Mouse (Mus musculus) thymus, postnatal 36 days (tissue): ENCODE results near the gene Mt4.
"Not testable (repeated sequence)": the region's sequence is repeated elsewhere in the genome, so short reads cannot be mapped to it uniquely, and the experiment has no call there.

ENCODE experiments used
- DNase-seq, 2 experiments: peaks; one replicate each; pipeline ENCODE4 v3.0.0; 2022; ENCODE audit warnings: mixed read lengths in 2 of 2

Mt4 gene

GRCm38 (mm10) chr8:94136933-94137332 is at the start of gene Mt4:
TSS of gene Mt4 (plus strand) at chr8:94137197.
- DNase-seq: no peak

GRCm38 (mm10) chr8:94087964-94088363 is 49.0 kb upstream of the Mt4 start:
- DNase-seq: no peak

GRCm38 (mm10) chr8:94089715-94090114 is 47.3 kb upstream of the Mt4 start:
- DNase-seq: no peak

GRCm38 (mm10) chr8:94092848-94093247 is 44.1 kb upstream of the Mt4 start:
- no peak for DNase-seq

GRCm38 (mm10) chr8:94094281-94094680 is 42.7 kb upstream of the Mt4 start:
- DNase-seq: no peak

- peak; percentile 97 to 99 for DNase-seq
Measured at GRCm38 (mm10) chr8:94098081-94098974, 38.7 kb upstream of the Mt4 start, which contains the start of gene Bbs2. TSS of gene Bbs2 (minus strand) at chr8:94098928.

- DNase-seq: no peak
Measured at GRCm38 (mm10) chr8:94098996-94099395, 38.0 kb upstream of the Mt4 start.

GRCm38 (mm10) chr8:94104146-94104545 is 32.9 kb upstream of the Mt4 start:
- no peak for DNase-seq

- DNase-seq: no peak
Measured at GRCm38 (mm10) chr8:94107871-94108270, 29.1 kb upstream of the Mt4 start.

GRCm38 (mm10) chr8:94109396-94109795 is 27.6 kb upstream of the Mt4 start:
- no peak for DNase-seq

GRCm38 (mm10) chr8:94109835-94110234 is 27.2 kb upstream of the Mt4 start:
- DNase-seq: no peak

GRCm38 (mm10) chr8:94110526-94111177 is 26.3 kb upstream of the Mt4 start:
- no peak for DNase-seq

- DNase-seq: no peak
Measured at GRCm38 (mm10) chr8:94113435-94113834, 23.6 kb upstream of the Mt4 start.

- no peak for DNase-seq
Measured at GRCm38 (mm10) chr8:94113972-94114371, 23.0 kb upstream of the Mt4 start.

GRCm38 (mm10) chr8:94118776-94119430 is 18.1 kb upstream of the Mt4 start:
- DNase-seq: no peak

GRCm38 (mm10) chr8:94121625-94122024 is 15.4 kb upstream of the Mt4 start:
- no peak for DNase-seq

- no peak for DNase-seq
Measured at GRCm38 (mm10) chr8:94122711-94123468, 14.1 kb upstream of the Mt4 start.

- DNase-seq: no peak
Measured at GRCm38 (mm10) chr8:94127711-94128110, 9.3 kb upstream of the Mt4 start.

GRCm38 (mm10) chr8:94129133-94129789 is 7.7 kb upstream of the Mt4 start:
- no peak for DNase-seq

GRCm38 (mm10) chr8:94130126-94130525 is 6.9 kb upstream of the Mt4 start:
- DNase-seq: no peak

GRCm38 (mm10) chr8:94132096-94132495 is 4.9 kb upstream of the Mt4 start:
- no peak for DNase-seq

GRCm38 (mm10) chr8:94134601-94135000 is 2.4 kb upstream of the Mt4 start:
- DNase-seq: not testable (repeated sequence)
